Mouse (Mus musculus) liver, embryonic 14.5 days (tissue): ENCODE measurements around the gene Car10. TPM values are rescaled to one million over a fixed set of nuclear protein-coding genes. Genes with fewer than 3 reads are reported as not detected.

Source experiments
- ATAC-seq: fragments of 200-750 bp; cut with Nextera tagmentation; 2 replicates; pipeline ENCODE4 v1.8.0; 2017; ENCODE audit warnings: moderate number of reproducible peaks, mild to moderate bottlenecking, moderate library complexity; ENCODE audit not compliant: insufficient read depth
- DNase-seq, 3 experiments: peaks; one replicate each; pipeline ENCODE4 v3.0.0-alpha.2; 2012 to 2013; ENCODE audit warnings: low read depth in 3 of 3, low spot score in 3 of 3
- H3K27ac ChIP-seq: fragments of 300-500 bp; sonication (generic); 2 replicates; pipeline ENCODE4 v1.5.1; 2014; ENCODE audit warnings: moderate library complexity, mild to moderate bottlenecking, control low read depth, inconsistent platforms
- H3K27me3 ChIP-seq: fragments of 300-500 bp; sonication (generic); 2 replicates; pipeline ENCODE4 v1.6.1; 2014; ENCODE audit warnings: mild to moderate bottlenecking, low read length, moderate library complexity; ENCODE audit not compliant: control insufficient read depth, insufficient read depth
- H3K36me3 ChIP-seq: fragments of 300-500 bp; sonication (generic); replicated peaks from 2 replicates; pipeline ENCODE4 v1.6.1; 2014; ENCODE audit warnings: low read depth; ENCODE audit not compliant: control insufficient read depth, insufficient read depth
- H3K4me1 ChIP-seq, 2 experiments: fragments of 200-500 bp in 1 of 2; fragments of 300-500 bp in 1 of 2; sonication (generic) in 1 of 2; replicated peaks; 2 replicates each; pipeline ENCODE4 v1.6.1; 2012 to 2014; ENCODE audit warnings: antibody characterized with exemption in 1 of 2, inconsistent platforms in 1 of 2, low read length in 1 of 2; ENCODE audit not compliant: control insufficient read depth in 2 of 2, insufficient read depth in 2 of 2
- H3K4me2 ChIP-seq: fragments of 300-500 bp; sonication (generic); 2 replicates; pipeline ENCODE4 v1.6.1; 2014; ENCODE audit warnings: low read depth, mild to moderate bottlenecking, control low read depth, moderate library complexity
- H3K4me3 ChIP-seq, 2 experiments: fragments of 200-500 bp in 1 of 2; fragments of 300-500 bp in 1 of 2; sonication (generic) in 1 of 2; 2 replicates each; pipeline ENCODE4 v1.5.1; 2012 to 2014; ENCODE audit warnings: low read depth in 2 of 2, low read length in 2 of 2, mild to moderate bottlenecking in 2 of 2, control low read depth in 1 of 2, inconsistent platforms in 1 of 2, moderate library complexity in 1 of 2; ENCODE audit not compliant: insufficient read depth in 1 of 2
- H3K9ac ChIP-seq: fragments of 300-500 bp; sonication (generic); replicated peaks from 2 replicates; pipeline ENCODE4 v1.6.1; 2014; ENCODE audit warnings: mild to moderate bottlenecking, control low read depth, moderate library complexity
- H3K9me3 ChIP-seq: fragments of 300-500 bp; sonication (generic); 2 replicates; pipeline ENCODE4 v1.6.1; 2016; ENCODE audit warnings: low read length, mixed read lengths; ENCODE audit not compliant: control insufficient read depth
- CTCF ChIP-seq: IDR thresholded peaks from 2 replicates; pipeline ENCODE4 v1.5.1; 2016; ENCODE audit warnings: antibody characterized with exemption, low read depth, control low read depth
- EP300 ChIP-seq: IDR thresholded peaks from 2 replicates; pipeline ENCODE4 v1.6.1; 2016; ENCODE audit warnings: antibody characterized with exemption, low read depth
- WGBS: fragments of 180-500 bp; shearing (Covaris S2); extraction: QIAGEN DNeasy Blood & Tissue Kit; methylation state at CpG from one replicate; pipeline ENCODE4 v1.1.7; 2014; ENCODE audit not compliant: insufficient replicate concordance; 5-methylcytosine and 5-hydroxymethylcytosine counted together
- polyA plus RNA-seq, 2 experiments: library from polyadenylated mRNA; depleted of rRNA in 1 of 2; stranded (reverse) in 1 of 2; unstranded in 1 of 2; fragments of >200 nt; fragmentation: Nextera tagmentation in 1 of 2; extraction: Ambion mirVana in 1 of 2; gene quantifications; 2 replicates each; pipeline versions ENCODE4 v1.2.1 to v1.2.3; 2012 to 2014

Gene Car10
- polyA plus RNA-seq, 2 experiments: not detected

- no peak overlapping the region for H3K27ac ChIP-seq
- WGBS: 31% methylated on average over 7 of the region's 7 CpGs
- no peak overlapping the region for H3K9ac ChIP-seq
- H3K4me3 ChIP-seq: no peak overlapping the region
- no peak overlapping the region for H3K4me2 ChIP-seq
- H3K4me1 ChIP-seq: no peaks in the 10 kb centered on the region
- ATAC-seq: no peak
- TF ChIP-seq CTCF (no peak), EP300 (no peak)
- no peak for DNase-seq
- H3K9me3 ChIP-seq: no peaks in the 10 kb centered on the region
- H3K36me3 ChIP-seq: no peaks in the 10 kb centered on the region
- H3K27me3 ChIP-seq: no peaks in the 10 kb centered on the region
These were observed 433.3 kb downstream of the Car10 start for GRCm38 (mm10) chr11:93531029-93531680.

- Histone ChIP-seq H3K9ac (no peak overlapping the region), H3K4me1 (no peaks in the 10 kb centered on the region), H3K9me3 (no peaks in the 10 kb centered on the region), H3K4me2 (no peak overlapping the region), H3K4me3 (no peak overlapping the region), H3K27me3 (no peaks in the 10 kb centered on the region), H3K27ac (no peak overlapping the region), H3K36me3 (no peaks in the 10 kb centered on the region)
- DNase-seq (no peak), ATAC-seq (no peak)
- TF ChIP-seq CTCF (no peak), EP300 (no peak)
- 62% methylated on average over 6 of the region's 6 CpGs for WGBS
These were observed 438.4 kb downstream of the Car10 start for GRCm38 (mm10) chr11:93536244-93536643.

GRCm38 (mm10) chr11:93548904-93549303, 451.1 kb downstream of the Car10 start:
- H3K27ac ChIP-seq: no peak overlapping the region
- H3K4me3 ChIP-seq: no peak overlapping the region
- H3K9me3 ChIP-seq: no peaks in the 10 kb centered on the region
- no peak for TF ChIP-seq EP300
- TF ChIP-seq CTCF: no peak
- DNase-seq (no peak), ATAC-seq (no peak)
- no peak overlapping the region for H3K9ac ChIP-seq
- no peaks in the 10 kb centered on the region; the same call in 1 of the 2 replicates for H3K27me3 ChIP-seq
- no peaks in the 10 kb centered on the region for H3K4me1 ChIP-seq
- no peak overlapping the region for H3K4me2 ChIP-seq
- 36% methylated on average over 5 of the region's 5 CpGs for WGBS
- H3K36me3 ChIP-seq: no peaks in the 10 kb centered on the region

DNA sequence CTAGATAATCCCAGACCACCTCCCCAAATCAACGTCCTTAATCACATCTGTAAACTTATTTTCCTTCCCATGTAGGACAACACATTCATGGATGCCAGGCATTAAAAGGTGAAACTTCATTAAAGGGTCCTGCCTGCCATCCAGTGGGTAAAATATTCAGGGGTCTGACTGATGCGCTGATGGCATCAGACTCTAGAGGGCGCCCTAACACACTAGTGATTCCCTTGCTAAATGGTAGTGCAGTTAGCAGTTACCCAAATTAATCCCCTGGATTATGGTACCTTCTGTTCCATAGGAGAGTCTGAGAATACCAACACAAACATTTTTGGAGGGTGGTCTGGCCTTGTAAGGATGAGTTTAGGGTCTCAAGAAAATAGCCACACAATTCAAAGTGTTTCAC, 453.1 kb downstream of the Car10 start:
- H3K4me3 ChIP-seq: no peak overlapping the region
- no peaks in the 10 kb centered on the region for H3K4me1 ChIP-seq
- 4% methylated on average over 3 of the region's 3 CpGs for WGBS
- no peak overlapping the region for H3K9ac ChIP-seq
- peak in 1 of 3 experiments; percentile 0 for DNase-seq
- no peak overlapping the region for H3K4me2 ChIP-seq
- no peaks in the 10 kb centered on the region for H3K36me3 ChIP-seq
- TF ChIP-seq EP300 (no peak), CTCF (peak; percentile 54)
- ATAC-seq: no peak
- H3K27me3 ChIP-seq: no peaks in the 10 kb centered on the region; the same call in 1 of the 2 replicates
- H3K27ac ChIP-seq: no peak overlapping the region
- H3K9me3 ChIP-seq: no peaks in the 10 kb centered on the region

DNA sequence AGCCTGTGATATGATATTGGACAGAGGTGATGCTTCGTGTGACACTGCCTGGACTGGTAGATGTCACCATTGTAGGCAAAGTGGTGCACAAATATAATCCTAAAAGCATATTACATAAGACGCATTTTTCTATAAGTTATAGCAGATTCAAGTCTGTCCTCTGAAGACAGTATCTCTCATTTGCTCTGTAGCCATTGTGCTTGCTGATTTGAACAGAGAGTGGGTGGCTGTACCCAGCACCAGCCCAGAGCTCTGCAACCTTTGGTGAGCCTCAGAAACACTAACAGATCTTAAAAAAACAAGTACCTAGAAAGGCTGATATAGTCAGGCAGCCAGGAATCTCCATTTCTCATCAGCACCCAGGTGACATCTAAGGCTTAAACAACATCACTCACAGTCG, 461.3 kb downstream of the Car10 start:
- TF ChIP-seq EP300 (no peak), CTCF (no peak)
- Histone ChIP-seq H3K36me3 (no peaks in the 10 kb centered on the region), H3K9me3 (no peaks in the 10 kb centered on the region), H3K4me2 (no peak overlapping the region), H3K4me3 (no peak overlapping the region), H3K27me3 (no peaks in the 10 kb centered on the region), H3K9ac (no peak overlapping the region), H3K27ac (no peak overlapping the region), H3K4me1 (no peaks in the 10 kb centered on the region)
- 51% methylated on average over 3 of the region's 3 CpGs for whole genome bisulfite sequencing
- no peak for ATAC-seq
- no peak for DNase-seq
